Mouse (Mus musculus) liver, embryonic 14.5 days (tissue): ENCODE data around the gene Eml1. TPM values are rescaled to one million over a fixed set of nuclear protein-coding genes. Genes with fewer than 3 reads are reported as not detected.

ENCODE experiments used
- ATAC-seq: fragments of 200-750 bp; cut with Nextera tagmentation; 2 replicates; pipeline ENCODE4 v1.8.0; 2017; ENCODE audit warnings: moderate number of reproducible peaks, mild to moderate bottlenecking, moderate library complexity; ENCODE audit not compliant: insufficient read depth
- DNase-seq, 3 experiments: peaks; one replicate each; pipeline ENCODE4 v3.0.0-alpha.2; 2012 to 2013; ENCODE audit warnings: low read depth in 3 of 3, low spot score in 3 of 3
- H3K27ac ChIP-seq: fragments of 300-500 bp; sonication (generic); 2 replicates; pipeline ENCODE4 v1.5.1; 2014; ENCODE audit warnings: moderate library complexity, mild to moderate bottlenecking, control low read depth, inconsistent platforms
- H3K27me3 ChIP-seq: fragments of 300-500 bp; sonication (generic); 2 replicates; pipeline ENCODE4 v1.6.1; 2014; ENCODE audit warnings: mild to moderate bottlenecking, low read length, moderate library complexity; ENCODE audit not compliant: control insufficient read depth, insufficient read depth
- H3K36me3 ChIP-seq: fragments of 300-500 bp; sonication (generic); replicated peaks from 2 replicates; pipeline ENCODE4 v1.6.1; 2014; ENCODE audit warnings: low read depth; ENCODE audit not compliant: control insufficient read depth, insufficient read depth
- H3K4me1 ChIP-seq, 2 experiments: fragments of 200-500 bp in 1 of 2; fragments of 300-500 bp in 1 of 2; sonication (generic) in 1 of 2; replicated peaks; 2 replicates each; pipeline ENCODE4 v1.6.1; 2012 to 2014; ENCODE audit warnings: antibody characterized with exemption in 1 of 2, inconsistent platforms in 1 of 2, low read length in 1 of 2; ENCODE audit not compliant: control insufficient read depth in 2 of 2, insufficient read depth in 2 of 2
- H3K4me2 ChIP-seq: fragments of 300-500 bp; sonication (generic); 2 replicates; pipeline ENCODE4 v1.6.1; 2014; ENCODE audit warnings: low read depth, mild to moderate bottlenecking, control low read depth, moderate library complexity
- H3K4me3 ChIP-seq, 2 experiments: fragments of 200-500 bp in 1 of 2; fragments of 300-500 bp in 1 of 2; sonication (generic) in 1 of 2; 2 replicates each; pipeline ENCODE4 v1.5.1; 2012 to 2014; ENCODE audit warnings: low read depth in 2 of 2, low read length in 2 of 2, mild to moderate bottlenecking in 2 of 2, control low read depth in 1 of 2, inconsistent platforms in 1 of 2, moderate library complexity in 1 of 2; ENCODE audit not compliant: insufficient read depth in 1 of 2
- H3K9ac ChIP-seq: fragments of 300-500 bp; sonication (generic); replicated peaks from 2 replicates; pipeline ENCODE4 v1.6.1; 2014; ENCODE audit warnings: mild to moderate bottlenecking, control low read depth, moderate library complexity
- H3K9me3 ChIP-seq: fragments of 300-500 bp; sonication (generic); 2 replicates; pipeline ENCODE4 v1.6.1; 2016; ENCODE audit warnings: low read length, mixed read lengths; ENCODE audit not compliant: control insufficient read depth
- CTCF ChIP-seq: IDR thresholded peaks from 2 replicates; pipeline ENCODE4 v1.5.1; 2016; ENCODE audit warnings: antibody characterized with exemption, low read depth, control low read depth
- EP300 ChIP-seq: IDR thresholded peaks from 2 replicates; pipeline ENCODE4 v1.6.1; 2016; ENCODE audit warnings: antibody characterized with exemption, low read depth
- WGBS: fragments of 180-500 bp; shearing (Covaris S2); extraction: QIAGEN DNeasy Blood & Tissue Kit; methylation state at CpG from one replicate; pipeline ENCODE4 v1.1.7; 2014; ENCODE audit not compliant: insufficient replicate concordance; 5-methylcytosine and 5-hydroxymethylcytosine counted together
- polyA plus RNA-seq, 2 experiments: library from polyadenylated mRNA; depleted of rRNA in 1 of 2; stranded (reverse) in 1 of 2; unstranded in 1 of 2; fragments of >200 nt; fragmentation: Nextera tagmentation in 1 of 2; extraction: Ambion mirVana in 1 of 2; gene quantifications; 2 replicates each; pipeline versions ENCODE4 v1.2.1 to v1.2.3; 2012 to 2014

Eml1 gene
- polyA plus RNA-seq, 2 experiments: 2.5 to 3.3 TPM

DNA sequence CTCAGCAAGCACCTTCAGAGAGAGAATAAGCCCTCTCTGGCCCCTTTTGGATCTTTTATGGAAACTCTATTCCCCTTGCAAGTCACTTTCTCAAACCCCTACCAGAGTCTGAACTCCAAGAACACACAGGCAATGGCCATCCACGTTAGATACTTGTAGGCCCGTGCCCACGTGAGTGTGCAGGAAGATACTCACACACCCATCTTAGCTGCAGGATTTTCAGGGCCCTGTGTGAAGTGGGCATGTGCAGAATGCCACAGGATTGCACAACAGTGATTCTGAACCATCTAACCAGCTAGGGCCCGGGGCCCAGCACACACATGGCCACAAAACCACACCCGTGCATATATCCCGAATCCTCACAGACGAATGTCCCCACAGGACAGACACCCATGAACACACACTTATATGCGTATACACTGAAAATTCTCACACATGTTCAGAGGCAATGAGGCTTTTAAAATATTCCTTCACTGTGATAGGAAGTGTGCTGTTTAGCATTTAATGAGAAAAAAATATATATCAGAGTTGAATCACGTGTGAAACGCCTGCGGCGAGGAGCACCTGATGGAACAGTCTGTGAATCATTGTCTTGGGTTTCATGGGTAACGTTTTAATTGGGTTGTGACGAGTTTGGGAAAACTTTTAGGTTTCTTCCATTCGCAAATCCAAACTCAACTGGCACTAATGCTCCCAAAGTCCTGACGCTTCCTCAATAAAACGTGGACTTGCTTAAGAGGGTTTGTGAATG, 24.0 kb downstream of the Eml1 start:
- Histone ChIP-seq H3K27ac (no peak overlapping the region), H3K27me3 (no peaks in the 10 kb centered on the region), H3K9me3 (no peaks in the 10 kb centered on the region), H3K9ac (no peak overlapping the region), H3K4me1 (no peaks in the 10 kb centered on the region), H3K36me3 (no peaks in the 10 kb centered on the region), H3K4me2 (no peak overlapping the region), H3K4me3 (no peak overlapping the region)
- no peak for ATAC-seq
- no peak for DNase-seq
- 69% methylated on average over 17 of the region's 17 CpGs for WGBS
- no peak for TF ChIP-seq CTCF
- no peak for TF ChIP-seq EP300

DNA sequence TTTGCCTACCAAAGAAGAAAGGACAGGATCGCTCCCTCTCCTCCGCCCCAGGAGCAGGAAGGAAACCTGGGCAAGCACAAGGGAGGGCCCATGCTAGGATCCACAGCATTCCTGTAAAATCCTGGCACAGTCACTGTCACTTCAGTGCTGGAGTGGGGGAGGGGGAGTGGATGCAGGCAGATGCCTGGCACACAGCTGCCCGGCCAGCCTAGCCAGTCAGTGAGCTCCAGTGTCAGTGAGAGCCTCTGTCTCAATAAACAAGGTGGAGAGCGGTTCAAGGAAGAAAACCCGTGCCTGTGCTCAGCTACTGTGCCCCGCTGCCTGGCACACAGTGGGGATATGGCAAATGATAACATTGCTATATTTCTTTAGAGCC, 24.5 kb downstream of the Eml1 start:
- no peaks in the 10 kb centered on the region for H3K27me3 ChIP-seq
- no peaks in the 10 kb centered on the region for H3K36me3 ChIP-seq
- no peak for TF ChIP-seq EP300
- no peak for TF ChIP-seq CTCF
- no peak for ATAC-seq
- no peak for DNase-seq
- no peaks in the 10 kb centered on the region for H3K9me3 ChIP-seq
- H3K4me2 ChIP-seq: no peak overlapping the region
- no peak overlapping the region for H3K27ac ChIP-seq
- whole genome bisulfite sequencing: 58% methylated on average over 6 of the region's 6 CpGs
- no peaks in the 10 kb centered on the region for H3K4me1 ChIP-seq
- no peak overlapping the region for H3K9ac ChIP-seq
- H3K4me3 ChIP-seq: no peak overlapping the region

DNA sequence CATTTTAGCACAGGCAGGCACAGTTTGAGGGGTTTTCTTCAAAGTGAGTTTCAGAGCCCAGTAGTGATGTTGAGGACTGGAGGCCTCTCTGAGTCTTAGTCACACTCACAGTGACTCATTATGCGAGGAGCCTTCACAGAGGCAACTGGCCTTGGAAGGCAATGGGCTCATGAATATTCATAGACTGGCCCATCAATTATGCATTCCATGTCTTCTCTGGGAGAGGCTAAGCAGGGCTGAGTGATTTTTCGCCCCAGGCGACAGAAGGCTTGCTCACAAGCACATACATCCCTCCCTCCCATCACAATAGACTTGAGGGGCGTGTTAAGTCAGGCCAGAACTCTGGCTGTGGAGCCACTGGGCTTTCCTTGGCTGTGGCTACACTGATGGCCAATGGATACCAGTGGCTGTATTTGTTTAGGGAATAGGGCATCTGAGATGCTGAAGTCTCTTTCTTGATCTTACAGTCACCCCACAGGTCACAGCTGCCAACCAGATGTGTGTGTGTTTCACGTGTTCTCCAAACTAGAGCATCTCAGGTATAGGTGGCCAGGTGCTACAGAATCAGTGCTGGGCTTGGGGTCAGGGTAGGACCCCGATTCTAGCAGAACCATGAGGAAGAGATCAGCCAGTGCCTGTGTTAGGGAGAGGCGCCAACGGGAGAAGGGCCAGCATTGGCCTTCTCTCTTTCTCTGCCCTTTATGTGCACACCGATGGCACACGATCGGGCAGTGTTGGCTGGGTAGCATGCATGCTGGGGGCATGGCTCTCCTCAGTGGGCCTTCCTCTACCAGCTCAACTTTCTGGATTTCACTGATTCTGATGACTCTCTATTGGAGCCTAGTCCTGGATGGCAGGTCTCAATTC, 25.6 kb downstream of the Eml1 start:
- no peaks in the 10 kb centered on the region for H3K4me1 ChIP-seq
- DNase-seq: no peak
- H3K27me3 ChIP-seq: no peaks in the 10 kb centered on the region
- no peak overlapping the region for H3K27ac ChIP-seq
- ATAC-seq: no peak
- no peak overlapping the region for H3K4me3 ChIP-seq
- H3K9ac ChIP-seq: no peak overlapping the region
- TF ChIP-seq CTCF (no peak), EP300 (no peak)
- no peaks in the 10 kb centered on the region for H3K36me3 ChIP-seq
- WGBS: 55% methylated on average over 11 of the region's 11 CpGs
- H3K9me3 ChIP-seq: no peaks in the 10 kb centered on the region
- no peak overlapping the region for H3K4me2 ChIP-seq

DNA sequence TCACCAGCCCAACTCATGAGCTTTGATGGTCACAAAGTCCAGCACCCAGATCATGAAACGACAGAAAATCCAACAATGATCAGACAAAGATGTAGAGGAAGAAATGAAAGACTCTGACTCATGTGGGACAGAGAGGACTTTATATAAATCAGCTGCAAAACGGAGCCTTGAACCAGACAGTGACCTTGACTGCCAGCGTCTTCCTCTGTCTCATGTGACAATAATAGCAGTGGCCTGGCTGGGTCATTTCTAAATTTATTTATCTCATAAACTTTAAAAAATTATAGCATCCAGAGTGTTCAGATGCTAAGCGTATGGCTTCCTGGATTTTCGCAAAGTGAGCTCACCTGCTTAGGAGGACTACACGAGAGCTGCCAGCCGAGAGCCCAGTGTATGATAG, 27.9 kb downstream of the Eml1 start:
- Histone ChIP-seq H3K27ac (no peak overlapping the region), H3K9ac (no peak overlapping the region), H3K9me3 (no peaks in the 10 kb centered on the region), H3K36me3 (no peaks in the 10 kb centered on the region), H3K4me2 (no peak overlapping the region), H3K27me3 (no peaks in the 10 kb centered on the region), H3K4me1 (no peaks in the 10 kb centered on the region), H3K4me3 (no peak overlapping the region)
- DNase-seq (no peak), ATAC-seq (no peak)
- WGBS: 68% methylated on average over 7 of the region's 7 CpGs
- TF ChIP-seq EP300: no peak
- TF ChIP-seq CTCF: no peak

DNA sequence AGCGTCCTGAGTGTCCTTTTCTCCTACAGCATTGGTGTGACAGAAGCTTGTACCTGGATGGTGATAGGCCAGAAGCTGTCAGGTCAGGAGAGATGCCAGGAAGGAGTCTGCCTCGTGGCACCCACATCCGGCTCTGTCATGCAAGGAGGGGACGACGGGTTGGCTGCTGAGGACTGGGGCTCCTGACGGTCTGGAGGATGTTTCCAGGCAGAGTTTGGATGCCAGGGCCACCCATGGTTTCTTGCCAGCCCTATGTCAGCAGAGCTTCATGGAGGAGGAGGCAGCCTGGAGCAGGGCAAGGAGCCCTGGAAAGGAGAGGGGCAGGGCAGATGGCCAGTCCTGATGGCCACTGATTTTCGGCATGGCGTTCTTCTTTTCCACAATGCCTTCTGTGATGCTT, 28.4 kb downstream of the Eml1 start:
- ATAC-seq (no peak), DNase-seq (no peak)
- no peak overlapping the region for H3K9ac ChIP-seq
- no peak overlapping the region for H3K27ac ChIP-seq
- 69% methylated on average over 8 of the region's 8 CpGs for WGBS
- H3K4me1 ChIP-seq: no peaks in the 10 kb centered on the region
- no peak overlapping the region for H3K4me2 ChIP-seq
- H3K4me3 ChIP-seq: no peak overlapping the region
- TF ChIP-seq EP300: no peak
- no peak for TF ChIP-seq CTCF
- H3K27me3 ChIP-seq: no peaks in the 10 kb centered on the region
- no peaks in the 10 kb centered on the region for H3K36me3 ChIP-seq
- no peaks in the 10 kb centered on the region for H3K9me3 ChIP-seq
